Comparison of ENCODE assay signal across 9 mouse cellular contexts in the genomic region with DNA sequence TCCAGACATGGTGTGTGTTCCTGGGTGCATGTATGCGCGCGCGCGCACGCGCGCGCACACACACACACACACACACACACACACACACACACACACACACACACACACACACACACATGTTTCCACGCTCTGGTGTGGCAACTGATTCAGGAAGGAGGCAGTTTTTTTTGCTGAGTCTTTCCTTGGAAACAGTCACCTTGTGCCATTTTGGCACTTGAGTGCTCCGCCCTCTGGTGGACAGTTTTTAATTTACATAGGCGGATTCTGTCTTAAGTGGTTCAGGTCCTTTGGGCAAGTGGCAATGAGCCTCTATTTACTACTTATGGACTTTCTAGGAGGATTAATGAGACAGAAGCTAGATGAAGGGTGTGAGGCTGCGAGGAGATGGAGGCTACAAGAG.
DNase-seq lines count a peak whose midpoint lies in the region; ATAC-seq lines count a peak whose summit lies in the region.
"Had no signal": no experiment of that assay in that cellular context is flagged by ENCODE, and none has a peak within 500 bp of the region (broad histone marks: within the 10 kb centered on the region; RNA-seq: fewer than 3 reads in every experiment).

No protein-coding gene starts in this region.

- no peak for ATAC-seq in frontal cortex, adult (ENCODE audit: low TSS enrichment)
- no peak for ATAC-seq in kidney, embryonic 15.5 days (replicated peaks; ENCODE audit: low FRiP score)

- H3K4me3 ChIP-seq in kidney, embryonic 15.5 days (replicated peaks), result no peak overlapping the region

- peak; percentile 53 to 88 for DNase-seq in frontal cortex, adult 2 months (ENCODE audit: extremely low spot score in 1 of 2, low spot score in 1 of 2)
- peak; percentile 57 to 68 for DNase-seq in B cell, adult 2 months
- DNase-seq in c-Kit-positive CD71-negative TER-119-negative erythroid progenitor cells, embryonic 14.5 days (ENCODE audit: low read depth), result peak; percentile 69
- DNase-seq in gastrocnemius, postnatal 25 days, result peak; percentile 34
- DNase-seq in lung, postnatal 10 days, result peak; percentile 87
- peak; percentile 84 for DNase-seq in splenic B cell, adult 2 months (ENCODE audit: low read depth, low spot score)

- WGBS in kidney, embryonic 15.5 days, result 74% methylated on average over 13 of the region's 13 CpGs

- no peak overlapping the region for H3K9ac ChIP-seq in kidney, embryonic 15.5 days

- H3K9me3 ChIP-seq in kidney, embryonic 15.5 days (replicated peaks), result no peaks in the 10 kb centered on the region

- H3K4me2 ChIP-seq in kidney, embryonic 15.5 days, result no peak overlapping the region

- H3K4me1 ChIP-seq in kidney, embryonic 15.5 days, result peaks cover 76% of the 10 kb centered on the region

- peak overlapping the region; percentile 49; the same call in 1 of the 2 replicates for H3K27ac ChIP-seq in kidney, embryonic 15.5 days
- H3K27ac ChIP-seq: macrophage had no signal

- H3K36me3 ChIP-seq in kidney, embryonic 15.5 days, result peaks cover 41% of the 10 kb centered on the region
- no peaks in the 10 kb centered on the region for H3K36me3 ChIP-seq in splenic B cell, adult 2 months (ENCODE audit: control insufficient read depth, insufficient read depth, low read length, poor library complexity, severe bottlenecking)

- no peaks in the 10 kb centered on the region for H3K27me3 ChIP-seq in kidney, embryonic 15.5 days
- H3K27me3 ChIP-seq in splenic B cell, adult 2 months (ENCODE audit: control insufficient read depth, insufficient read depth, low read length, poor library complexity, severe bottlenecking), result no peaks in the 10 kb centered on the region

Comparison
In these comparisons a context has a peak if more than half of its experiments do, and no peak if none do; other contexts are left out.
1. DNase-seq: peak in every context shown above with its lines; median percentile 87 in lung, postnatal 10 days; 84 in splenic B cell, adult 2 months; 70 in frontal cortex, adult 2 months; 69 in c-Kit-positive CD71-negative TER-119-negative erythroid progenitor cells, embryonic 14.5 days; 62 in B cell, adult 2 months; 34 in gastrocnemius, postnatal 25 days.